Mouse (Mus musculus) heart, embryonic 10.5 days (tissue): ENCODE measurements around the gene Egfr. TPM values are rescaled to one million over a fixed set of nuclear protein-coding genes. Genes with fewer than 3 reads are reported as not detected.

ENCODE experiments used
- DNase-seq: peaks from one replicate; pipeline ENCODE4 v3.0.0-alpha.2; 2017; ENCODE audit warnings: low spot score
- H3K27ac ChIP-seq: fragments of 300-500 bp; sonication (generic); 2 replicates; pipeline ENCODE4 v1.5.1; 2016; ENCODE audit warnings: mild to moderate bottlenecking
- H3K27me3 ChIP-seq: fragments of 300-500 bp; sonication (generic); 2 replicates; pipeline ENCODE4 v1.6.1; 2016; ENCODE audit warnings: mild to moderate bottlenecking; ENCODE audit not compliant: poor library complexity, insufficient read depth, severe bottlenecking
- H3K36me3 ChIP-seq: fragments of 300-500 bp; sonication (generic); 2 replicates; pipeline ENCODE4 v1.6.1; 2016; ENCODE audit warnings: mild to moderate bottlenecking, moderate library complexity
- H3K4me1 ChIP-seq: fragments of 300-500 bp; sonication (generic); 2 replicates; pipeline ENCODE4 v1.6.1; 2016; ENCODE audit warnings: mild to moderate bottlenecking
- H3K4me3 ChIP-seq: fragments of 300-500 bp; sonication (generic); 2 replicates; pipeline ENCODE4 v1.5.1; 2016; ENCODE audit warnings: mild to moderate bottlenecking, moderate library complexity
- H3K9me3 ChIP-seq: fragments of 300-500 bp; sonication (generic); 2 replicates; pipeline ENCODE4 v1.6.1; 2016; ENCODE audit warnings: mild to moderate bottlenecking, moderate library complexity
- WGBS: fragments of 180-500 bp; shearing (Covaris S2); methylation state at CpG from one replicate; pipeline ENCODE4 v1.1.7; 2016; 5-methylcytosine and 5-hydroxymethylcytosine counted together
- polyA plus RNA-seq: library from polyadenylated mRNA; unstranded; fragments of >200 nt; fragmentation: Nextera tagmentation; extraction: Ambion mirVana; gene quantifications from 2 replicates; pipeline ENCODE4 v1.2.1, GENCODE M21; 2016

Gene Egfr
- polyA plus RNA-seq, 1 experiment from 2014 or later: 3.1 TPM

- Histone ChIP-seq H3K4me1 (no peaks in the 10 kb centered on the region), H3K9me3 (no peaks in the 10 kb centered on the region), H3K27me3 (no peaks in the 10 kb centered on the region), H3K4me3 (no peak overlapping the region), H3K36me3 (no peaks in the 10 kb centered on the region), H3K27ac (no peak overlapping the region)
- WGBS: 71% methylated on average over 4 of the region's 4 CpGs
- DNase-seq: no peak
Measured at GRCm38 (mm10) chr11:16941103-16941793, 189.2 kb downstream of the Egfr start.

GRCm38 (mm10) chr11:16941973-16942452 is 190.0 kb downstream of the Egfr start:
- H3K4me1 ChIP-seq: no peaks in the 10 kb centered on the region
- no peaks in the 10 kb centered on the region for H3K9me3 ChIP-seq
- no peak for DNase-seq
- H3K36me3 ChIP-seq: no peaks in the 10 kb centered on the region
- no peak overlapping the region for H3K27ac ChIP-seq
- 74% methylated on average over 4 of the region's 4 CpGs for WGBS
- no peak overlapping the region for H3K4me3 ChIP-seq
- H3K27me3 ChIP-seq: no peaks in the 10 kb centered on the region

GRCm38 (mm10) chr11:16943016-16943415 is 191.0 kb downstream of the Egfr start:
- H3K36me3 ChIP-seq: no peaks in the 10 kb centered on the region
- no peaks in the 10 kb centered on the region for H3K9me3 ChIP-seq
- H3K4me3 ChIP-seq: no peak overlapping the region
- 81% methylated on average over 4 of the region's 4 CpGs for WGBS
- no peaks in the 10 kb centered on the region for H3K4me1 ChIP-seq
- H3K27me3 ChIP-seq: no peaks in the 10 kb centered on the region
- no peak overlapping the region for H3K27ac ChIP-seq
- no peak for DNase-seq

- Histone ChIP-seq H3K27ac (no peak overlapping the region), H3K4me1 (peaks cover 14% of the 10 kb centered on the region), H3K27me3 (no peaks in the 10 kb centered on the region), H3K9me3 (no peaks in the 10 kb centered on the region), H3K36me3 (no peaks in the 10 kb centered on the region), H3K4me3 (no peak overlapping the region)
- no peak for DNase-seq
- WGBS: 20% methylated on average over 1 of the region's 1 CpGs
Measured at GRCm38 (mm10) chr11:16948756-16949155, 196.8 kb downstream of the Egfr start.

GRCm38 (mm10) chr11:16950226-16950975 is 198.4 kb downstream of the Egfr start:
- peak overlapping the region; percentile 88 for H3K27ac ChIP-seq
- peaks cover 14% of the 10 kb centered on the region for H3K4me1 ChIP-seq
- no peaks in the 10 kb centered on the region for H3K9me3 ChIP-seq
- no peak for DNase-seq
- WGBS: 46% methylated on average over 13 of the region's 13 CpGs
- H3K27me3 ChIP-seq: no peaks in the 10 kb centered on the region
- peak overlapping the region; percentile 74 for H3K4me3 ChIP-seq
- no peaks in the 10 kb centered on the region for H3K36me3 ChIP-seq

GRCm38 (mm10) chr11:16950976-16951760 is 199.2 kb downstream of the Egfr start, which contains the start of gene Fbxo48:
TSS of gene Fbxo48 (plus strand) at chr11:16951375.
- under 1% methylated on average over 38 of the region's 38 CpGs for WGBS
- Histone ChIP-seq H3K4me1 (peaks cover 14% of the 10 kb centered on the region), H3K27ac (peak within 1 kb of the TSS; percentile 88), H3K4me3 (peak within 1 kb of the TSS; percentile 74), H3K36me3 (no peaks in the 10 kb centered on the region), H3K27me3 (no peaks in the 10 kb centered on the region), H3K9me3 (no peaks in the 10 kb centered on the region)
- peak; percentile 99 for DNase-seq

- no peak for DNase-seq
- H3K4me1 ChIP-seq: peaks cover 14% of the 10 kb centered on the region
- H3K27ac ChIP-seq: peak overlapping the region; percentile 88
- H3K9me3 ChIP-seq: no peaks in the 10 kb centered on the region
- H3K4me3 ChIP-seq: peak overlapping the region; percentile 74
- no peaks in the 10 kb centered on the region for H3K27me3 ChIP-seq
- 5% methylated on average over 9 of the region's 9 CpGs for WGBS
- H3K36me3 ChIP-seq: no peaks in the 10 kb centered on the region
Measured at GRCm38 (mm10) chr11:16951761-16952010, 199.7 kb downstream of the Egfr start.

GRCm38 (mm10) chr11:16956115-16956862 is 204.3 kb downstream of the Egfr start:
- Histone ChIP-seq H3K27ac (no peak overlapping the region), H3K36me3 (no peaks in the 10 kb centered on the region), H3K4me3 (no peak overlapping the region), H3K27me3 (no peaks in the 10 kb centered on the region), H3K9me3 (no peaks in the 10 kb centered on the region), H3K4me1 (peaks cover 9% of the 10 kb centered on the region)
- no peak for DNase-seq
- 85% methylated on average over 6 of the region's 6 CpGs for WGBS

- no peaks in the 10 kb centered on the region for H3K9me3 ChIP-seq
- H3K27me3 ChIP-seq: no peaks in the 10 kb centered on the region
- no peak for DNase-seq
- WGBS: 85% methylated on average over 6 of the region's 6 CpGs
- no peak overlapping the region for H3K27ac ChIP-seq
- no peak overlapping the region for H3K4me3 ChIP-seq
- no peaks in the 10 kb centered on the region for H3K36me3 ChIP-seq
- peaks cover 4% of the 10 kb centered on the region; the same call in 1 of the 2 replicates for H3K4me1 ChIP-seq
Measured at GRCm38 (mm10) chr11:16957030-16957429, 205.0 kb downstream of the Egfr start.

- no peaks in the 10 kb centered on the region for H3K36me3 ChIP-seq
- no peaks in the 10 kb centered on the region for H3K9me3 ChIP-seq
- no peak overlapping the region for H3K4me3 ChIP-seq
- 65% methylated on average over 1 of the region's 1 CpGs for WGBS
- H3K4me1 ChIP-seq: no peaks in the 10 kb centered on the region
- no peaks in the 10 kb centered on the region for H3K27me3 ChIP-seq
- H3K27ac ChIP-seq: no peak overlapping the region
- DNase-seq: no peak
Measured at GRCm38 (mm10) chr11:16958520-16958919, 206.5 kb downstream of the Egfr start.
